Mouse (Mus musculus) spleen, adult 2 months (tissue): ENCODE measurements at regions not wholly inside any gene's neighbourhood (a gene's known extent, or its start where the extent isn't known, plus 50 kb on each side); places are given as distances from the start of the nearest gene placed in this dataset.

Source experiments
- CTCF ChIP-seq: fragments of 200-500 bp; IDR thresholded peaks from 2 replicates; pipeline ENCODE4 v1.5.1; 2011; ENCODE audit warnings: mild to moderate bottlenecking, inconsistent platforms; ENCODE audit not compliant: insufficient read depth, insufficient read length, insufficient replicate concordance; ENCODE audit errors: extremely low read depth
- POLR2A ChIP-seq: fragments of 200-500 bp; IDR thresholded peaks from 2 replicates; pipeline ENCODE4 v1.6.1; 2011; ENCODE audit warnings: low read depth, low read length, inconsistent platforms

DNA sequence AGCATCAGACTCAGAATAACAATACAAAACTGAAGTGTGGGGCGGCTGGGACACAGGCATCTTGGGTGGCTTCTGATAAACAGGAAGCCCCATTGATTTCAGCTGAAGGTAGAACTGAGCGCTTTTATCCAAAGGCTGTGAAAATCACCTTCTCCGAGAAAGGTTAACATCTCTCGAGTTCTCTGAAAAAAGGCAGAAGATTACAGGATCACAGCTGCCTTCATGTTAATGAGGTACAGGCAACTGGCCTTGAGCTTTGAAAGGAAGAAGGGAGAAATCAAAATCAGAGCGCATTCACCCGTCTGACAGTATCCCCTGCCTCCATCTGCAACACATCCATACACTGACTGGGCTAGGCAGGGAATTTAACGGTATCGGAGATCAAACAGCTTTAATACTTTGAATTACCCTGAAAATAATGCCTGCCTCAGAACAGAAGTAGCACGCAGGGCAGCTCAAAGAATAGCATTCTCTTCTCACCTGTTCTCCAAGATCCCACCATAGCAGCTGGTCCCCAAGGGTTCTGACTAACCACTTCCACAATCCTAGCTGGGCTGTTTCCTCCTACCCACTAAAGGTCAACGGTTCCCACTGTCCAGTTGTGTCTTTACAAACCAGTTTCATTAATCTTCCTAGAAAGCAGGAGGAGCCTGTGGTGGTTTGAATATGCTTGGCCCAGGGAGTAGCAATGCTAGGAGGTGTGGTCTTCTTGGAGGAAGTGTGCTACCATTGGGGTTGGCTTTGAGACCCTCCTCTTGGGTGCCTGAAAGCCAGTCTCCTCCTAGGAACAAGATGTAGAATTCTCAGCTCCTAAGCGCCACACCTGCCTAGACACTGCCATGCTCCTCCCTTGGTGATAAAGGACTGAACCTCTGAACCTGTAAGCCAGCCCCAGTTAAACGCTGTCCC lies 141.6 kb downstream of the Sox4 start:
- no peak for TF ChIP-seq POLR2A
- no peak for TF ChIP-seq CTCF
